Mouse (Mus musculus): ENCODE results near the gene Parp3. TPM values are rescaled to one million over a fixed set of nuclear protein-coding genes. Genes with fewer than 3 reads are reported as not detected.
A peak's percentile ranks its signal among the peaks of the same experiment; 100 is the strongest.

Gene Parp3
- polyA plus RNA-seq, 1 experiment from 2014 or later, result 5.8 TPM

DNA sequence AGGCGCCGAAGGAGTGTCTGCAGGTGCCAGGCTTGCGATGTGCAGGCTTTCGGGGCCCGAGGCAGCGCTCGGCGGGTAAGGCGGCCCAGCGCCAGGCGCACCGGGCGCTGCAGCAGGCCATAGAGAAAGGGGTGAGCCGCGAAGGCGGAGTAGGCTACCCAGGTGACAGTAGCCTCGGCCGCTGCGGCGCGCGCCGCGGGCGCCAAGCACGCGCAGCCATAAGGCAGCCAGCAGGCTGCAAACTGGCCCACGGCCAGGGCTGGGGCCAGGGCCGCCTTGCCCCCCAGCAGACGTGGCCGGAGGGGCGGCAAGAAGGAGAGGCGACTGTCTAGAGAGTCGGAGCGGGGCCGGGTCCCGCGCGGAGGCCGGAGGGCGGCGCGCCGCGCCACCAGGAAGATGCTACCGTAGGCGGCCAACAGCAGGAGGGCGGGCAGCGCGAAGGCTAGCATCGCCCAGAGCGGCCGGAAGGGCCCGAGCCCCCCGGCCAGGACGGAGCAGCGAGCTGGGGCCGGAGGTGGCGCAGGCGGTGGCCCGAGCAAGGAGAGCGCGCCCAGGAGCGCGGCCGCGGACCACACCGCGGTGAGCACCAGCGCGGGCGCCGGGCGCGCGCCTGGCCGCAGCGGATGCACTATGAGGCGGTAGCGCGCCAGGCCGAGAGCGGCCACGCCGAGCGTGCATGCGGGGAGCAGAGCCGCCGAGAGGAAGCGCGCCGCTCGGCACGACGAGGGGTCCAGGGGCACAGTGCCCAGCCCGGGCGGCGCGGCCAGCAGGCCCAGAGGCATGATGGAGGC lies 11.8 kb downstream of the Parp3 start:
- DNase-seq (ENCODE audit: low spot score), result peak; percentile 52
- Histone ChIP-seq H3K4me3 (ENCODE audit: low read depth, low read length) (peak overlapping the region; percentile 55), H3K27ac (replicated peaks) (no peak overlapping the region), H3K4me2 (replicated peaks; ENCODE audit: low read depth) (peak overlapping the region; percentile 99), H3K9ac (ENCODE audit: low read length) (peak overlapping the region; percentile 59), H3K36me3 (ENCODE audit: control insufficient read depth, insufficient read depth, low read length) (no peaks in the 10 kb centered on the region), H3K27me3 (ENCODE audit: control insufficient read depth, insufficient read depth, low read length) (peaks cover 2% of the 10 kb centered on the region; the same call in 1 of the 2 replicates), H3K9me3 (ENCODE audit: control insufficient read depth, low read length) (no peaks in the 10 kb centered on the region), H3K4me1 (replicated peaks; ENCODE audit: control insufficient read depth, insufficient read depth) (no peaks in the 10 kb centered on the region)
- peak; percentile 58 for ATAC-seq (ENCODE audit: low FRiP score, low TSS enrichment)
- TF ChIP-seq EP300 (optimal IDR thresholded peaks at IDR 0.05) (no peak), CTCF (IDR thresholded peaks at IDR 0.05; ENCODE audit: low read depth) (no peak; the same call in 1 of the 2 replicates)
- WGBS, result 3% methylated on average over 72 of the region's 99 CpGs

DNA sequence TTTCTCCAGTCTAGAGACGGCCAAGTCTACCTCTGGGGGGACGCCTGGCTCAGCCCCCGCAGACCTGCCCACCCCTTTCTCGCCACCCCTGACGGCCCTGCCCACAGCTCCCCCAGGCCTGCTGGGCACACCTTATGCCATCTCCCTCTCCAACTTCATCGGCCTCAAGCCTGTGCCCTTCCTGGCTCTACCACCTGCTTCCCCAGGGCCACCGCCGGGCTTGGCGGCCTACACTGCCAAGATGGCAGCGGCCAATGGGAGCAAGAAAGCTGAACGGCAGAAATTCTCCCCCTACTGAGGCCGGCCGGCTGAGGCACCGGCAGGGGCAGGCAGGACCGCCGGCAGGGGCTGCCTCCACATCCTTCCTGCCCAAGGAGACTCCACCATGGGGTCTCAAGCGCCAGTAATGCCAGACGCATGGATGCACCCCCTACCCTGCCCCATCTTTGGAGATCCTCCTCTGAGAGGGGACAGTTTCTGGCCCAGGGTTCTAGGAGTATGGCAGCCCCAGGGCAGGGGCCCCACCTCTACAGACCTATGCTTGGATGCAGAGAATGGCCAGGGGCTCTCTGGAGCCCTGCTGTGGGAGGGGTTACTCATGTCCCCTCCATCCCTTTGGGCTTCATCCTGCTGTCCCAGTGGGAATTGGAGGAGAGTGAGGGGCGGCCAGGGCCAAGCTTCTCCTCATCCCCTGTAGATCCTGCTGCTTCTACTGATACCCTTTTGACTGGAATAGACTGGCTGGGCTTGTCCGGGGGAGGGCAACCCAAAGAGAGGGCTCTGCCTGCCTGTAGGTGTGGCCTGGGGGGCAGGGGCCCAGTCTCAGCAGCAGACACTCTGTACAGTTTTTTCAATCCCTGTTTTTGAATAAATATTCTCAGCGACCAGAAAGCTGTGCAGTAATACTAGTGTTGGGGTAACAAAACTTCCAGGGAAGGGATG lies 13.4 kb downstream of the Parp3 start:
- no peaks in the 10 kb centered on the region for H3K9me3 ChIP-seq (ENCODE audit: control insufficient read depth, low read length)
- no peak overlapping the region for H3K9ac ChIP-seq (ENCODE audit: low read length)
- no peak for TF ChIP-seq CTCF (IDR thresholded peaks at IDR 0.05; ENCODE audit: low read depth)
- no peak for TF ChIP-seq EP300 (optimal IDR thresholded peaks at IDR 0.05)
- H3K36me3 ChIP-seq (ENCODE audit: control insufficient read depth, insufficient read depth, low read length), result no peaks in the 10 kb centered on the region
- peaks cover 2% of the 10 kb centered on the region; the same call in 1 of the 2 replicates for H3K27me3 ChIP-seq (ENCODE audit: control insufficient read depth, insufficient read depth, low read length)
- 89% methylated on average over 21 of the region's 21 CpGs for WGBS
- no peak for DNase-seq (ENCODE audit: low spot score)
- no peaks in the 10 kb centered on the region for H3K4me1 ChIP-seq (replicated peaks; ENCODE audit: control insufficient read depth, insufficient read depth)
- no peak for ATAC-seq (ENCODE audit: low FRiP score, low TSS enrichment)
- H3K4me2 ChIP-seq (replicated peaks; ENCODE audit: low read depth), result no peak overlapping the region
- H3K4me3 ChIP-seq (ENCODE audit: low read depth, low read length), result no peak overlapping the region
- no peak overlapping the region for H3K27ac ChIP-seq (replicated peaks)

- DNase-seq (ENCODE audit: low spot score) (no peak), ATAC-seq (ENCODE audit: low FRiP score, low TSS enrichment) (no peak)
- Histone ChIP-seq H3K9me3 (ENCODE audit: control insufficient read depth, low read length) (no peaks in the 10 kb centered on the region), H3K27ac (replicated peaks) (no peak overlapping the region), H3K9ac (ENCODE audit: low read length) (no peak overlapping the region), H3K4me1 (replicated peaks; ENCODE audit: control insufficient read depth, insufficient read depth) (no peaks in the 10 kb centered on the region), H3K4me2 (replicated peaks; ENCODE audit: low read depth) (no peak overlapping the region), H3K36me3 (ENCODE audit: control insufficient read depth, insufficient read depth, low read length) (no peaks in the 10 kb centered on the region), H3K27me3 (ENCODE audit: control insufficient read depth, insufficient read depth, low read length) (peaks cover 2% of the 10 kb centered on the region; the same call in 1 of the 2 replicates), H3K4me3 (ENCODE audit: low read depth, low read length) (no peak overlapping the region)
- TF ChIP-seq EP300 (optimal IDR thresholded peaks at IDR 0.05), result no peak
- TF ChIP-seq CTCF (IDR thresholded peaks at IDR 0.05; ENCODE audit: low read depth), result no peak
- WGBS, result 92% methylated on average over 12 of the region's 12 CpGs
Measured at GRCm38 (mm10) chr9:106462430-106462800, 14.3 kb downstream of the Parp3 start.

- Histone ChIP-seq H3K27ac (replicated peaks) (no peak overlapping the region), H3K36me3 (ENCODE audit: control insufficient read depth, insufficient read depth, low read length) (no peaks in the 10 kb centered on the region), H3K4me2 (replicated peaks; ENCODE audit: low read depth) (no peak overlapping the region), H3K27me3 (ENCODE audit: control insufficient read depth, insufficient read depth, low read length) (peaks cover 2% of the 10 kb centered on the region; the same call in 1 of the 2 replicates), H3K9me3 (ENCODE audit: control insufficient read depth, low read length) (no peaks in the 10 kb centered on the region), H3K9ac (ENCODE audit: low read length) (no peak overlapping the region), H3K4me3 (ENCODE audit: low read depth, low read length) (no peak overlapping the region), H3K4me1 (replicated peaks; ENCODE audit: control insufficient read depth, insufficient read depth) (no peaks in the 10 kb centered on the region)
- DNase-seq (ENCODE audit: low spot score) (no peak), ATAC-seq (ENCODE audit: low FRiP score, low TSS enrichment) (no peak)
- TF ChIP-seq EP300 (optimal IDR thresholded peaks at IDR 0.05), result no peak
- no peak for TF ChIP-seq CTCF (IDR thresholded peaks at IDR 0.05; ENCODE audit: low read depth)
- WGBS, result 88% methylated on average over 16 of the region's 16 CpGs
Measured at GRCm38 (mm10) chr9:106461641-106462429, 14.9 kb downstream of the Parp3 start.

DNA sequence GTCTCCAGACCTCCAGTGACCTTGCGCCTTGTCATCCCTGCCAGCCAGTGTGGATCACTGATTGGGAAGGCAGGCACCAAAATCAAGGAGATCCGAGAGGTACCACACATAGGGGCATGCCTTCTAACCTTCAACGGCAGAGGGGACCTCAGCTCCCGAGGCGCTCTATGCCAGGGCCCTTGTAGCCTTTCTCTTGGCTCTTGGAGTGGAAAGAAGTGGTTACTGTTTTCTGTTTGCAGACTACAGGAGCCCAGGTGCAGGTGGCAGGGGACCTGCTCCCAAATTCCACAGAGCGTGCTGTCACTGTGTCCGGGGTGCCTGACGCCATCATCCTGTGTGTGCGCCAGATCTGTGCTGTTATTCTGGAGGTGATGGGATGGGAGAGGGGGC lies 15.7 kb downstream of the Parp3 start:
- Histone ChIP-seq H3K27me3 (ENCODE audit: control insufficient read depth, insufficient read depth, low read length) (peaks cover 2% of the 10 kb centered on the region; the same call in 1 of the 2 replicates), H3K27ac (replicated peaks) (no peak overlapping the region), H3K4me3 (ENCODE audit: low read depth, low read length) (no peak overlapping the region), H3K4me2 (replicated peaks; ENCODE audit: low read depth) (no peak overlapping the region), H3K9me3 (ENCODE audit: control insufficient read depth, low read length) (no peaks in the 10 kb centered on the region), H3K4me1 (replicated peaks; ENCODE audit: control insufficient read depth, insufficient read depth) (0 out of 2 replicates have a peak, but pooled peaks cover 2% of the 10 kb centered on the region), H3K36me3 (ENCODE audit: control insufficient read depth, insufficient read depth, low read length) (no peaks in the 10 kb centered on the region), H3K9ac (ENCODE audit: low read length) (no peak overlapping the region)
- TF ChIP-seq CTCF (IDR thresholded peaks at IDR 0.05; ENCODE audit: low read depth), result no peak
- no peak for TF ChIP-seq EP300 (optimal IDR thresholded peaks at IDR 0.05)
- 88% methylated on average over 9 of the region's 9 CpGs for WGBS
- no peak for ATAC-seq (ENCODE audit: low FRiP score, low TSS enrichment)
- no peak for DNase-seq (ENCODE audit: low spot score)
